Mouse (Mus musculus) cerebellum, adult 11 months (tissue): Measurements from ENCODE around the gene Dmrt3.

Experiments used
- DNase-seq: peaks from one replicate; pipeline ENCODE4 v3.0.0; 2022

The Dmrt3 gene

GRCm38 (mm10) chr19:25610015-25610410 is at the start of gene Dmrt3:
Gene Dmrt3 (plus strand): TSS chr19:25610301.
- DNase-seq, result no peak

DNA sequence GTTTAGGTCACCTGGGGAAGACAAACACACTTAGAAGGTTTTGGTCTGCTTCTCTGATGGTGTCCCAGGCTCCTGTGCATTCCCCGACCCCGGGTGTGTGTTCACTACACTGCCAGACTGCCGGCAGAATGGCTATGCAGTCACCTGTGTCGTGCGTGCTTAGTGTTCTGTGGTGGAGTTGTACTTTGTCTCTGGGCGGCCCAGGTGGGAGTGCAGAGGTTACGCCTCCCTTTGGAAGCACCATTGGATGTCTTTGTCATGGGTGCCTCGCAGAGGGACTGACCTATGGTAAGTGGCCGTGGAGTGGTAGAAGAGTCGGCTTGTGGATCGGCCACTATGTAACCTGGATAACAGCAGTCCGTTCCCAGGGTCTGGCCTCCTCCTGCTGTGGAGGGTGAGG is 45.7 kb upstream of the Dmrt3 start:
- DNase-seq, result no peak

- no peak for DNase-seq
Observed at GRCm38 (mm10) chr19:25569778-25570177, 40.3 kb upstream of the Dmrt3 start.

DNA sequence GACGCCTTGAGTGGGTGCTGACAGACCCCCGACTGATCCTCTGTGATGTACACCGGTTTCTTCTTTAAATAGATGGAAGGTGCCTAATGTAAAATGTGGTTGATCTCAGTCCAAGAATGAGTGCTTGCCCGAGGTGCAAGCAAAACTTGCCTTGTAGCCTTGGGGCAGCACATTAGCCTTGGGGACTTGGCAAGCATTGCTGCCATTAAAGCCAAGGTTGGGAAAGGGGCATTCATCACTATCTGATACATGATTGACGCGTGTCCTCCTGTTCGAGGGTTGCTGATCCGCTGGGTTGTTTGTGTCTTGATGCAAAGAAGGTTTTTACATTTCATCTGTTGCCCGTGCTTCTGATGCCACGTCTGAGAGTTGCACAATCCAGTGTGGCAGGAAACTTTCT is 35.7 kb upstream of the Dmrt3 start:
- no peak for DNase-seq

DNA sequence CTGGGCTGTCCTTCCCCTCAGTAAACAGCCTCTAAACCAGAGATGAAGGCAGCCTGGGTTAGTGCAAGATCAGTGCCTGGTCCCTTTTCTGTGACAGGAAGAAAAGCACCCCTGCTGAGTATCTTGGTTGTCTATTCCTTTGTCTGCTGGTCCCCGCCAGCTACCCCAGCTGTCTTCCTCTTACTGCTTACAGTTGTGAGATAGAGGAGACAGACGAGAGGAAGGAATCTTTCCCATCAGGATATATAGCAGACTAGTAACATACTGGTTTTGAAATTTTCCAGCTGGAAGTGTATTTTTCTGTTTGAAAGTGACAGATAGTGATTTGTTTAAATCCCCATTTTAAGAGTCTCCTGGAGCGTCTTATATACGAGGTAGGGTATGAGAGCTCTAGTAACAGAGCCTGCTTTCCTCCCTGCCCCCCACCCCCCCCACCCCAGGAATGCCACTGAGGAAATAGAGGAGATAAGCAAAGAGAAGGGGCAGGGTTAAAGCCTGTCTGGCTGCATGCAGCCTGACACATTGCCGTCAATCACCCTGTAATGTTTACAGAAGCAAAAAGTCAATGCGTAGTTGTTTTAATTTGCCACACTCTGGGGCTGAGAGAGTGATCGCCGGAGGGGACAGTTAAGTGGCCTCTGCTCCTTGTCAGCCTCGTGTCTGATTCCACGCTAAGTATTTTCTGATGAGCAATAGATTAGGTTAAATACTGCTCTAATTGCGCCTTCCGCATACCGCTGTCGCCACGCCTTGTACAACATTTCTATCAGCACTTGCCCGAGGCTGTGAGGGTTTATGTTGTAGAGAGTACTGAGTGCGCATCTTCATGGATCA is 34.9 kb upstream of the Dmrt3 start:
- DNase-seq, result no peak

- no peak for DNase-seq
Observed at GRCm38 (mm10) chr19:25578358-25578757, 31.7 kb upstream of the Dmrt3 start.

DNA sequence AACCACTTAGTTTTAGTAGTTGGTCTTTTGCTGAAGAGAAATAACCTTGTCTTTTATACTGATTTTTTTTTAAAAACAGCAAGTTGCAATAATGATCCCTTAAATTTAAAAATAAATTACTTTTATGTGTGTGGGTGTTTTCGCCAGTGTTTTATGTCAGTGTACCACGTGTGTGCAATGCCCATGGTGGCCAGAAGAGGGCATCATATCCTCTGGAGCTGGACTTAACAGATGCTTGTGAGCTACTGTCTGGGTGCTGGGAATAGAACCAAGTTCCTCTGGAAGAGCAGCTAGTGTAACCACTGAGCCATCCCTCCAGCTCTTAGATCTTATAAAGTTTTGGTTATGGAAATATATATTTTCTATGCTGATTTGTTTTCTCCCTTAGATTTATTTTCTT is 30.7 kb upstream of the Dmrt3 start:
- no peak for DNase-seq

DNA sequence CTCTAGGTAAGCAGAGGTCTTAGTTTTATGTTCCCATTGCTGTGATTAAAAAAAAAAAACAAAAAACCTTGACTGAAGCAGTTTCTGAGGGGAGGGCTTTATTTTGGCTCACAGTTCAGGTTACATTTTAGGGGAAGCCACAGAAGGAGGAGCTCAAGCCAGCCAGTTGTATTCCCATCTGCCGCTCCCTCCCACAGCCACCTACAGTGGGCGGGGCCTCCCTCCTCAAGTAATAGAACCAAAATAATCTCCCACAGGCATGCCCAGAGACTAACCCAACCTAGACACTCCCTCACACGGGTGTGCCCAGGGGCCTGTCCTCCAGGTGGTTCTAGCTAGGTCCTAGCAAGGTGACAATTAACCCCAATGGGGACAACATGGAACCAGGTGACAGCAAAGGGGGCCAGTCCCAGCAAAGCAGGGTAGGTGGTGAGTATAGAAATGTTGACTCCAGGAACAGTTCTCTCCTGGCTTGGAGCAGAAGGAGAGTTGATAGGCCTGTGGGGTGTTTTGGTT is 12.3 kb upstream of the Dmrt3 start:
- DNase-seq, result no peak

GRCm38 (mm10) chr19:25598626-25599025 is 11.5 kb upstream of the Dmrt3 start:
- DNase-seq, result no peak

DNA sequence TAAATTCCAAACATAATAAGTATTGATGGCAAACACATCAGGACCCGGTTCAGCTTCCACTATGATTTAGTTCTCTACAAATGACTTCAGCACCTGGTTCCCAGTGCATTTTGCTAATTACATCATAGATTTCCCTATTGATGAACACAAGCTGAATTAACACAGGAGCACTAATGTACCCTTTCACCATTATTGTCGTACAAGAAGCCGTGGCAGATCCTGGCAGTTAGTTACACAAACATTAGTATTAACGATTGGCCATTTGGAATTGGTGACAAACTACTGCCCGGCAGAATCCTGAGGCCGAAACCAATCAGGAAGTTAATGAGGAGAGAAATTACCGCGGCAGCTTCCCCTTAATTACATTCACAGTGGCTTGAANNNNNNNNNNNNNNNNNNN is 8.1 kb upstream of the Dmrt3 start:
- DNase-seq, result no peak

DNA sequence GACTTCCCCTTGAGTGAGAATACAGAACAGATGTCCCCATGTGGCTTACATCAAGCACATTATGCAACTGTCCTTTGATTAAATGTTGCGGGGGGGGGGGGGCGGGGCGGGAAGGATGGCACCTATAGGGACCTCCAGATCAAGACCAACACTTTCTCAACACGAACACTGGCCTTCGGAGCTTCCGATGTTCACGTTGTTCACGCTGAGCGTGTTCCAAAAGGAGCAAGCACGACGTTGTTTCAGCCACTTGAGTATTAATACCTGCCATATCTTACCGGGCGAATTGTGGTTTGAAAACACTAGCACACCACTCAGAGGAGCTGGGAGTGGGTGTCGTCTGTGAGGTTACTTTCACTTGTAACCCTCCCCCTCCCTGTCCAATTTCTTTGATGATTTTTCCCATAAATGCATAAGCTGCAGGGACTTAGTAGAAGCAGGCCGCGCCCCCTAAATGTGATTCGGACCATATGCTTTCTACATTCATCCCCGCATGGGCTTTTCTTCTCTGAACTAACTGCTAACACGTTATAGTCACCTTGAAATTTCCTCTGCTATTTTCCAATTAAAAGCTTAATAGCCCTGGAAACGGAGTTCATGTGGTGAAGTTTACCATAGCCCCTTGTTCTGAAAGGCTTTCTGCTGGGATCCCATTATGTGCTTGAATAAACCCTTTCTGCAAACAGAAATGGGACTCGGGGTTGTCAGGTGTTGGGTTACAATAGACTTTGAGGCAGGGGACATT is 2.5 kb upstream of the Dmrt3 start:
- DNase-seq, result no peak

- no peak for DNase-seq
Observed at GRCm38 (mm10) chr19:25608206-25608580, 1.9 kb upstream of the Dmrt3 start.

- DNase-seq, result no peak
Observed at GRCm38 (mm10) chr19:25608961-25609850, 895 bp upstream of the Dmrt3 start.

GRCm38 (mm10) chr19:25610411-25611111 is 460 bp downstream of the Dmrt3 start:
- peak; percentile 12 for DNase-seq

GRCm38 (mm10) chr19:25611116-25611515 is 1.0 kb downstream of the Dmrt3 start:
- no peak for DNase-seq

DNA sequence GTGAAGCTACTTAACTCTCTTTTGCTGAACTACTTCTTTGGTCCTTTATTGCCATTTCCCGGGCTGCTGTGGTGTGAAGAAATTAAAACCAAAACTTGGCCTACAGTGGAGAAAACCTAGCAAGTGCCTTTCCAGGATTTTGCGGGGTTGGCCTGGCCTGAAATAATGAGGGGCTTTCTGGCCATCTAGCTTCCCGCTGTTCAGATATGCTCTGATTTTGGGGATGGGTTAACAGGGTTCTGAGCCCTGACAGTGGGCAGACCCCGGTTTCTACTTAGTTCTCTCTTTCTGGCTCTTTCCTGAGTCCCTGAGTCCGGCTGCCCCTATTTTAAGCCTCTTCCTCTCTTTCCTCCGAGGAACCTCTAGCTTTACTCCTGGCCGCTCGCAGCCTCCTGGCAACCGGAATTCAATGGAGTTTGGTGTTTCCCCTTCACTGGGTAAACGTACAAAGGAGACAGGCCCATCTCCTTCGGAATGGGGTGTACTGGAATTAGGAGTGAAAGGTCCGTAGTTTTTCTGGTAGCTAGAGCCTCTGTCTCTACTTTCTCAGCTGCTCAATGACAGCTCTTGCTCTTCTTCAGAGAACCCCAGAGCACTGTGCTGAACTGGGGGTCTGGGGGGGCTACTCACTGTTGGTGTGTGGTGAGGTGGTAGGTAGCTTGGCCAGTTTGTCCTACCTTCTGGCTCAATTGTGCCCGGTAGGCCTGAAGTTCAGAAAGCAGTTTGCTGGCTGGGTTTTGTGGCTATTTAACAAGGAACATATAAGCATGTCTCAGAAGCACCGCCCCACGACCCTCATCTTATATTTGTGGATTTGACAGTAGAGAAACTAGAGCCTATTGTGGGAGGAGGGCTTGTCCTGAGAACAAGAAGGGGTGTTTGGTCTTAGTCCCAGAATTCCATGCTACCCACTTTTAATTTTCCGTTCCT is 2.0 kb downstream of the Dmrt3 start:
- DNase-seq, result no peak

DNA sequence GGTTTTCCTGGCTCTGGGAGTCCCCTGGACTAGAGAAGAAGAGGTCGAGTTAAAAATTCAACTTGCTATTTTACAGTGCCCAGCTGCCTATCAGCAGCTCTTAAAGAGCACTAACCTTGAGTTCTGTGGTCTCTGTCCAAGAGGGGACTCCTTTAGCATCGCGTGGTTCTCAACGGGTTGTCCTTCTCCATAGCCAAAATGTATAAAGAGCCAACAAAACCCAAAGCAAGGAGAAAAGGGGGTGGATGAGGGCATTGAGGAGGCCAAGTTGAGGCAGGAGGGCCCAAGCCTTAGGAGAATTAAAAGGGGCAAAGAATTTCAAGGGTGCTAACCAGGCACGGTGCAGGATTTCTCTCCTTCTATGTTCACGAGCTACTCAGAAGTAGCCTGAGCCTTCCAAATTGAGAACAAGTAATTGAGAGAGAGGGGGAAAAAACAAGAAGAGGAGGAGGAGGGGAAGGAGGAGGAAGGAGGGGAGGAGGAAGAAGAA is 2.8 kb downstream of the Dmrt3 start:
- no peak for DNase-seq

DNA sequence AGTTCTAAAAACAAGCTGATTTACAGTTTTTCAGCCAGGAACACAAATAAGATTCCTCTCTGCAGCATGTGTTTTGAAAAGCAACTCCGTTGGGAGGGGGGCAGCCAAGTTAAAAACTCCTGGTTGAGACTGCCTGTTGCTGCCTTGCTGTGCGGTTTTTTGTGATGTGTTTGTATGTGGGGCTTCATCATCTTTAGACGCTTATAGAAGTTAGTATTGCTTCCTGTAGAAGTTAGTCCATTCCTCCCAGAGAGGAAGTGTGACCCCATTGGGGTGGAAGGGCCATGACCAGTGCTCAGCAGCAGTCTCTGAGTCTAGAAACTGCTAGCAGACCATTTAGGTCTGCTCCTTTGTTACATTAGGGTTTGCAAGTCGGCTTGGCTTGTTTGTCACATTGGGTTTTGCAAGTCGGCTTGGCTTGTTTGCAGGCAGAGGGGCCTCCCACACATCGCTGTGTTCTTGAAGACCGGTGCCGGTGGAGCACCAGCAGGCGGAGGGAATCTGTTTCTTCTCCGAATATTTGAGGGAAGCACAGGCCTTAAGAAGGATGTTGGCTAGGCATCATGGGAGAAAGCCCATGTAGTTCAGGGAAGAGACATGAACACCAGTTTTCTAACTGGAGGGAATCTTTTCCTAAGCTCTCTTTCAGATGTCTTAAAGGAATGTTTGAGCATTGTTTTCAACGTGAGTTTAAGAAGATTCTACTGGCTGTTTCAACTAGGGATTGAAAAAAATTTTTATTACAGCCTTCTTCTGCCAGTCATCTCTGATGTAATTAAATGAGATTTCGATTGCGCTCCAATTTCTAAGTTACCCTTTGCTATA is 3.6 kb downstream of the Dmrt3 start:
- DNase-seq, result no peak

DNA sequence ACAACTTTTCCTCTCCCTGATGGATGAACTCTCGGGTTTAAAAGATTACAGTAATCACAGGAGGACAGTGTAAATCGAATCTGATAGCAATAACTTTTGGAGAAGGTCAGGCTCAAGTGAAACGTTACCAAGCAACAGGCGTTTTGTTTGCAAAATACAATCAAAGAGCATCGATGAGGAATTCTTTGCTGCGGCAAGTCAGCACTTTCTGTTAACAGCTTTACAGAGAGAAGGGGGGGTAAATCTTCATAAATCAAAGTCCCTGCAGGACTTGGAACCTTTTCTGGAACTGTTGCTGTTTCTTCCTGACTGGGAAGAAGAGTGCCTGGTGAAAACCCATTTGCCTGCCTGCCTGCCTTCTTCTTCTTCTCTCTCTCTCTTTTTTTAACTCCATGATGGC is 5.8 kb downstream of the Dmrt3 start:
- DNase-seq, result no peak
